Mouse (Mus musculus) limb, embryonic 15.5 days (tissue): ENCODE results near the gene Asb4. TPM values are rescaled to one million over a fixed set of nuclear protein-coding genes. Genes with fewer than 3 reads are reported as not detected.
"Not testable (repeated sequence)": the region's sequence is repeated elsewhere in the genome, so short reads cannot be mapped to it uniquely, and the experiment has no call there.

Experiments used
- ATAC-seq: fragments of 200-750 bp; cut with Nextera tagmentation; 2 replicates; pipeline ENCODE4 v1.8.0; 2017; ENCODE audit warnings: low read depth, moderate TSS enrichment; ENCODE audit not compliant: insufficient number of reproducible peaks, low FRiP score, low TSS enrichment
- H3K27ac ChIP-seq: fragments of 300-500 bp; sonication (generic); 2 replicates; pipeline ENCODE4 v1.5.1; 2015; ENCODE audit warnings: moderate library complexity, mild to moderate bottlenecking, inconsistent platforms
- H3K27me3 ChIP-seq: fragments of 300-500 bp; sonication (generic); 2 replicates; pipeline ENCODE4 v1.6.1; 2015; ENCODE audit warnings: inconsistent platforms
- H3K36me3 ChIP-seq: fragments of 300-500 bp; sonication (generic); 2 replicates; pipeline ENCODE4 v1.6.1; 2015; ENCODE audit warnings: inconsistent platforms
- H3K4me1 ChIP-seq: fragments of 300-500 bp; sonication (generic); 2 replicates; pipeline ENCODE4 v1.6.1; 2015; ENCODE audit warnings: inconsistent platforms
- H3K4me2 ChIP-seq: fragments of 300-500 bp; sonication (generic); 2 replicates; pipeline ENCODE4 v1.6.1; 2015; ENCODE audit warnings: mild to moderate bottlenecking, inconsistent platforms
- H3K4me3 ChIP-seq: fragments of 300-500 bp; sonication (generic); 2 replicates; pipeline ENCODE4 v1.5.1; 2015; ENCODE audit warnings: mild to moderate bottlenecking, inconsistent platforms
- H3K9ac ChIP-seq: fragments of 300-500 bp; sonication (generic); 2 replicates; pipeline ENCODE4 v1.6.1; 2015; ENCODE audit warnings: inconsistent platforms
- H3K9me3 ChIP-seq: fragments of 300-500 bp; sonication (generic); 2 replicates; pipeline ENCODE4 v1.6.1; 2016; ENCODE audit warnings: inconsistent platforms
- WGBS: fragments of 180-500 bp; shearing (Covaris S2); methylation state at CpG from one replicate; pipeline ENCODE4 v1.1.7; 2015; 5-methylcytosine and 5-hydroxymethylcytosine counted together
- polyA plus RNA-seq: library from polyadenylated mRNA; unstranded; fragments of >200 nt; fragmentation: Nextera tagmentation; extraction: Ambion mirVana; gene quantifications from 2 replicates; pipeline ENCODE4 v1.2.1, GENCODE M21; 2015

Asb4 gene
- 21.3 and 28.5 TPM in 2 replicates for polyA plus RNA-seq

GRCm38 (mm10) chr6:5383336-5384177 is at the start of gene Asb4:
Gene Asb4, plus strand, starts transcription at chr6:5383386.
- no peaks in the 10 kb centered on the region for H3K27me3 ChIP-seq
- H3K4me1 ChIP-seq: peaks cover 32% of the 10 kb centered on the region
- no peak for ATAC-seq
- no peaks in the 10 kb centered on the region for H3K9me3 ChIP-seq
- H3K36me3 ChIP-seq: no peaks in the 10 kb centered on the region
- H3K4me2 ChIP-seq: peak within 1 kb of the TSS; percentile 50
- 6% methylated on average over 19 of the region's 19 CpGs for WGBS
- H3K27ac ChIP-seq: peak within 1 kb of the TSS; percentile 12; the same call in 1 of the 2 replicates
- H3K9ac ChIP-seq: 0 out of 2 replicates have a peak within 1 kb of the TSS, but pooled peaks have one; percentile 24
- peak within 1 kb of the TSS; percentile 34 for H3K4me3 ChIP-seq

- no peaks in the 10 kb centered on the region for H3K9me3 ChIP-seq
- no peaks in the 10 kb centered on the region; the same call in 1 of the 2 replicates for H3K4me1 ChIP-seq
- H3K4me2 ChIP-seq: no peak overlapping the region
- no peak overlapping the region for H3K9ac ChIP-seq
- no peak for ATAC-seq
- H3K27ac ChIP-seq: no peak overlapping the region
- H3K36me3 ChIP-seq: no peaks in the 10 kb centered on the region
- no peak overlapping the region for H3K4me3 ChIP-seq
- no peaks in the 10 kb centered on the region for H3K27me3 ChIP-seq
- WGBS: 48% methylated on average over 5 of the region's 5 CpGs
Observed at GRCm38 (mm10) chr6:5334021-5334420, 49.2 kb upstream of the Asb4 start.

- not testable (repeated sequence) for H3K27ac ChIP-seq, H3K36me3 ChIP-seq, H3K4me3 ChIP-seq, H3K9me3 ChIP-seq, H3K4me1 ChIP-seq, H3K9ac ChIP-seq, H3K27me3 ChIP-seq, ATAC-seq, H3K4me2 ChIP-seq
Observed at GRCm38 (mm10) chr6:5336016-5336415, 47.2 kb upstream of the Asb4 start.

GRCm38 (mm10) chr6:5338781-5339180 is 44.4 kb upstream of the Asb4 start:
- not testable (repeated sequence) for H3K36me3 ChIP-seq, H3K4me1 ChIP-seq, H3K4me3 ChIP-seq, H3K9me3 ChIP-seq, H3K4me2 ChIP-seq, H3K27ac ChIP-seq, H3K27me3 ChIP-seq, ATAC-seq, H3K9ac ChIP-seq
- 80% methylated on average over 4 of the region's 4 CpGs for WGBS

GRCm38 (mm10) chr6:5339283-5339682 is 43.9 kb upstream of the Asb4 start:
- not testable (repeated sequence) for H3K9me3 ChIP-seq, H3K4me3 ChIP-seq, H3K4me2 ChIP-seq, H3K27me3 ChIP-seq, ATAC-seq, H3K4me1 ChIP-seq, H3K36me3 ChIP-seq, H3K27ac ChIP-seq, H3K9ac ChIP-seq
- 93% methylated on average over 1 of the region's 1 CpGs for WGBS

- H3K4me1 ChIP-seq: no peaks in the 10 kb centered on the region
- H3K9me3 ChIP-seq: no peaks in the 10 kb centered on the region
- no peaks in the 10 kb centered on the region for H3K36me3 ChIP-seq
- no peak overlapping the region for H3K9ac ChIP-seq
- no peak overlapping the region for H3K4me2 ChIP-seq
- H3K27me3 ChIP-seq: no peaks in the 10 kb centered on the region
- H3K27ac ChIP-seq: no peak overlapping the region
- 66% methylated on average over 6 of the region's 6 CpGs for WGBS
- no peak for ATAC-seq
- H3K4me3 ChIP-seq: no peak overlapping the region
Observed at GRCm38 (mm10) chr6:5344255-5344654, 38.9 kb upstream of the Asb4 start.

- no peaks in the 10 kb centered on the region for H3K9me3 ChIP-seq
- H3K4me1 ChIP-seq: no peaks in the 10 kb centered on the region
- no peak overlapping the region for H3K27ac ChIP-seq
- no peak overlapping the region for H3K4me3 ChIP-seq
- no peaks in the 10 kb centered on the region for H3K36me3 ChIP-seq
- no peaks in the 10 kb centered on the region for H3K27me3 ChIP-seq
- no peak overlapping the region for H3K4me2 ChIP-seq
- ATAC-seq: no peak
- no peak overlapping the region for H3K9ac ChIP-seq
Observed at GRCm38 (mm10) chr6:5357873-5358272, 25.3 kb upstream of the Asb4 start.

GRCm38 (mm10) chr6:5360402-5360801 is 22.8 kb upstream of the Asb4 start:
- H3K9me3 ChIP-seq: no peaks in the 10 kb centered on the region
- WGBS: 76% methylated on average over 5 of the region's 5 CpGs
- ATAC-seq: no peak

GRCm38 (mm10) chr6:5361987-5362386 is 21.2 kb upstream of the Asb4 start:
- H3K9ac ChIP-seq: no peak overlapping the region
- WGBS: 76% methylated on average over 6 of the region's 6 CpGs
- H3K9me3 ChIP-seq: no peaks in the 10 kb centered on the region
- no peak overlapping the region for H3K4me3 ChIP-seq
- no peaks in the 10 kb centered on the region for H3K4me1 ChIP-seq
- no peak overlapping the region for H3K27ac ChIP-seq
- H3K4me2 ChIP-seq: no peak overlapping the region
- no peaks in the 10 kb centered on the region for H3K36me3 ChIP-seq
- H3K27me3 ChIP-seq: no peaks in the 10 kb centered on the region
- no peak for ATAC-seq

More at GRCm38 (mm10) chr6:5360402-5360801, 22.8 kb upstream of the Asb4 start:
- Histone ChIP-seq H3K4me3 (no peak overlapping the region), H3K9ac (no peak overlapping the region), H3K36me3 (no peaks in the 10 kb centered on the region), H3K4me1 (no peaks in the 10 kb centered on the region), H3K27ac (no peak overlapping the region), H3K27me3 (no peaks in the 10 kb centered on the region), H3K4me2 (no peak overlapping the region)

- 78% methylated on average over 5 of the region's 5 CpGs for WGBS
- Histone ChIP-seq H3K4me2 (no peak overlapping the region), H3K9ac (no peak overlapping the region), H3K4me3 (no peak overlapping the region), H3K36me3 (no peaks in the 10 kb centered on the region), H3K9me3 (no peaks in the 10 kb centered on the region), H3K27ac (no peak overlapping the region), H3K27me3 (no peaks in the 10 kb centered on the region), H3K4me1 (no peaks in the 10 kb centered on the region)
- ATAC-seq: no peak
Observed at GRCm38 (mm10) chr6:5365845-5366244, 17.3 kb upstream of the Asb4 start.

- H3K27me3 ChIP-seq: no peaks in the 10 kb centered on the region
- H3K4me2 ChIP-seq: no peak overlapping the region
- no peak overlapping the region for H3K27ac ChIP-seq
- WGBS: 92% methylated on average over 4 of the region's 4 CpGs
- H3K4me1 ChIP-seq: peaks cover 18% of the 10 kb centered on the region
- H3K36me3 ChIP-seq: no peaks in the 10 kb centered on the region
- no peak overlapping the region for H3K4me3 ChIP-seq
- H3K9me3 ChIP-seq: no peaks in the 10 kb centered on the region
- no peak overlapping the region for H3K9ac ChIP-seq
- no peak for ATAC-seq
Observed at GRCm38 (mm10) chr6:5376884-5377283, 6.3 kb upstream of the Asb4 start.

- peak overlapping the region; percentile 52 for H3K4me2 ChIP-seq
- peak overlapping the region; percentile 26; the same call in 1 of the 2 replicates for H3K4me3 ChIP-seq
- no peaks in the 10 kb centered on the region for H3K27me3 ChIP-seq
- H3K27ac ChIP-seq: peak overlapping the region; percentile 63; the same call in 1 of the 2 replicates
- H3K4me1 ChIP-seq: peaks cover 32% of the 10 kb centered on the region
- no peak for ATAC-seq
- H3K9me3 ChIP-seq: no peaks in the 10 kb centered on the region
- WGBS: 42% methylated on average over 3 of the region's 3 CpGs
- H3K9ac ChIP-seq: no peak overlapping the region
- no peaks in the 10 kb centered on the region for H3K36me3 ChIP-seq
Observed at GRCm38 (mm10) chr6:5379048-5379447, 4.1 kb upstream of the Asb4 start.
